Mouse (Mus musculus) kidney, embryonic 14.5 days (tissue): ENCODE data around the gene Chst12. TPM values are rescaled to one million over a fixed set of nuclear protein-coding genes. Genes with fewer than 3 reads are reported as not detected.

Experiments
- ATAC-seq: fragments of 200-750 bp; cut with Nextera tagmentation; 2 replicates; pipeline ENCODE4 v1.8.0; 2017; ENCODE audit warnings: moderate number of reproducible peaks, mild to moderate bottlenecking, moderate TSS enrichment, moderate library complexity; ENCODE audit not compliant: low FRiP score, low TSS enrichment
- H3K27ac ChIP-seq: fragments of 300-500 bp; sonication (generic); 2 replicates; pipeline ENCODE4 v1.5.1; 2014; ENCODE audit warnings: low read depth, mild to moderate bottlenecking, low read length, moderate library complexity, mixed read lengths
- H3K27me3 ChIP-seq: fragments of 300-500 bp; sonication (generic); 2 replicates; pipeline ENCODE4 v1.6.1; 2014; ENCODE audit warnings: mild to moderate bottlenecking, low read length; ENCODE audit not compliant: control insufficient read depth, insufficient read depth
- H3K36me3 ChIP-seq: fragments of 300-500 bp; sonication (generic); 2 replicates; pipeline ENCODE4 v1.6.1; 2014; ENCODE audit warnings: low read length, mixed read lengths; ENCODE audit not compliant: control insufficient read depth, insufficient read depth
- H3K4me1 ChIP-seq: fragments of 300-500 bp; sonication (generic); 2 replicates; pipeline ENCODE4 v1.6.1; 2014; ENCODE audit warnings: low read length, mixed read lengths; ENCODE audit not compliant: control insufficient read depth, insufficient read depth
- H3K4me2 ChIP-seq: fragments of 300-500 bp; sonication (generic); replicated peaks from 2 replicates; pipeline ENCODE4 v1.6.1; 2014; ENCODE audit warnings: low read depth, mild to moderate bottlenecking, low read length
- H3K4me3 ChIP-seq: fragments of 300-500 bp; sonication (generic); 2 replicates; pipeline ENCODE4 v1.5.1; 2014; ENCODE audit warnings: mild to moderate bottlenecking, low read length
- H3K9ac ChIP-seq: fragments of 300-500 bp; sonication (generic); 2 replicates; pipeline ENCODE4 v1.6.1; 2014; ENCODE audit warnings: low read depth, mild to moderate bottlenecking, low read length, moderate library complexity
- H3K9me3 ChIP-seq: fragments of 300-500 bp; sonication (generic); 2 replicates; pipeline ENCODE4 v1.6.1; 2016; ENCODE audit warnings: low read length; ENCODE audit not compliant: control insufficient read depth
- WGBS: fragments of 180-500 bp; shearing (Covaris S2); extraction: QIAGEN DNeasy Blood & Tissue Kit; methylation state at CpG from one replicate; pipeline ENCODE4 v1.1.7; 2014; 5-methylcytosine and 5-hydroxymethylcytosine counted together
- polyA plus RNA-seq: library from polyadenylated mRNA; unstranded; fragments of >200 nt; fragmentation: Nextera tagmentation; extraction: Ambion mirVana; gene quantifications from 2 replicates; pipeline ENCODE4 v1.2.1, GENCODE M21; 2014

Gene Chst12
- polyA plus RNA-seq, 1 experiment from 2014 or later, result 17.5 TPM

DNA sequence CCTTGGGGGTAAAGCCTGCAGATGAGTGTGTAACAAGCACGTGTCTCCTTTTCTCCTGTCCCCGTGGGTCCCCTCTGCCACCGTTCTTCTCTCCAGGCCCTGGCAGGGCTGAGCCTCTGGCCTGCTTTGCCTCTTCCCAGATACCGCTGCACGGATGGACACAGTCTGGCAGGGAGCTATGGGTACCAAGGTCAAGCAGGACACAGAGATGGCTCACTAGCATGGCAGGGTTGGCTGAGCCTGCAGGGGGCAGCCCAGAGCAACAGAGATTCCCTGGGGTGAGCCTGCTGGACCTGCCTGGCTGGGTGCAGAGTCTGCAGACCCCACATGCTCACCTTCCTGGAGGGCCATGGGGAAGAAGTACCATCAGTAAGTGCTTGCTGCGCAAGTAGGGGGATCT, 60.5 kb downstream of the Chst12 start:
- H3K4me2 ChIP-seq, result peak overlapping the region; percentile 3; the same call in 1 of the 2 replicates
- H3K4me1 ChIP-seq, result peaks cover 33% of the 10 kb centered on the region
- peak overlapping the region; percentile 34; the same call in 1 of the 2 replicates for H3K9ac ChIP-seq
- peak overlapping the region; percentile 17; the same call in 1 of the 2 replicates for H3K27ac ChIP-seq
- ATAC-seq, result peak; percentile 45; the same call in 1 of the 2 replicates
- no peaks in the 10 kb centered on the region for H3K27me3 ChIP-seq
- H3K9me3 ChIP-seq, result no peaks in the 10 kb centered on the region
- H3K4me3 ChIP-seq, result no peak overlapping the region
- no peaks in the 10 kb centered on the region for H3K36me3 ChIP-seq
- 72% methylated on average over 6 of the region's 6 CpGs for WGBS

DNA sequence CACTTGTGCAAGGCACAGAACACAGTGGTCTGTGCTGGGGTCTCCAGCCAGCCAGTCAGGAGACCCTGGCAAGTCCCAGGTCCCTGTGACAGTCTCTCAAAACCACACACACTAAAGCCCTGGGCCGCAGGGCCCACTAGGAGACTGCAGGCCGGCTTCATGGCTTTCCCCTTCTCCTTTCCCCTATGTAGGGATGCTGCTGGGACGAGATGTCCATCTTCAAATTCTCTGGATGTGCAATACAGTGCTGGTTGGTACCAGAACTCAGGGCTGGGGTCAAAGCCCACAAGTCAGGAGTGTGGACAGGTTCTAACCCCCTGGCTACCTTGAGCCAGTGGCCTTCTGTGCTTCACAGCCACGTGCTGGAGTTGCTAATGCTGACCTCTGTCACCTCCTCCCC, 60.9 kb downstream of the Chst12 start:
- ATAC-seq, result no peak
- H3K9ac ChIP-seq, result no peak overlapping the region
- WGBS, result 69% methylated on average over 4 of the region's 4 CpGs
- no peaks in the 10 kb centered on the region for H3K27me3 ChIP-seq
- H3K4me2 ChIP-seq, result no peak overlapping the region
- H3K4me3 ChIP-seq, result no peak overlapping the region
- H3K27ac ChIP-seq, result peak overlapping the region; percentile 17; the same call in 1 of the 2 replicates
- peaks cover 33% of the 10 kb centered on the region for H3K4me1 ChIP-seq
- no peaks in the 10 kb centered on the region for H3K36me3 ChIP-seq
- H3K9me3 ChIP-seq, result no peaks in the 10 kb centered on the region

DNA sequence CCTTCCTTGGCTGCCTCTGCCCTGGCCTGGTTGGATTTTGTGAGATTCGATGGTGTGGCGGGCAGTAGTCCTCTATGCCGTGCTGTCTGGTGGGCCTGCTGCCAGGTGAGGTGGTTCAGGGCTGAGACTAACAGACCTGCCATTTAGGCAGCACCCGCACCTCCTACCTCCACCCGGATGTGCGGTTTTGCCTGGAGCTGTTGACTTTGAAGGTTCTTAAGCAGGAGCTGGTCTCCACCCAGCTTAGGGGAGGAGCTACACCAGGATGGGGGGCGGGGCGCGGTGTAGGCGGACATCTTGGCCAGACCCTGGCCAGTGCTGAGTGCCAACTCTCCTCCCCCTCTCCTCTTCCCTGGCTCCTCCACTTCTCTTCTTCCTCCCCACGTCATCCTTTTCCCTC, 62.0 kb downstream of the Chst12 start:
- H3K4me2 ChIP-seq, result no peak overlapping the region
- H3K4me1 ChIP-seq, result peaks cover 33% of the 10 kb centered on the region
- H3K9ac ChIP-seq, result no peak overlapping the region
- peak; percentile 11; the same call in 1 of the 2 replicates for ATAC-seq
- H3K27ac ChIP-seq, result 0 out of 2 replicates have a peak overlapping the region, but pooled peaks have one; percentile 4
- no peaks in the 10 kb centered on the region for H3K9me3 ChIP-seq
- H3K27me3 ChIP-seq, result no peaks in the 10 kb centered on the region
- H3K36me3 ChIP-seq, result no peaks in the 10 kb centered on the region
- 49% methylated on average over 11 of the region's 11 CpGs for WGBS
- H3K4me3 ChIP-seq, result no peak overlapping the region

DNA sequence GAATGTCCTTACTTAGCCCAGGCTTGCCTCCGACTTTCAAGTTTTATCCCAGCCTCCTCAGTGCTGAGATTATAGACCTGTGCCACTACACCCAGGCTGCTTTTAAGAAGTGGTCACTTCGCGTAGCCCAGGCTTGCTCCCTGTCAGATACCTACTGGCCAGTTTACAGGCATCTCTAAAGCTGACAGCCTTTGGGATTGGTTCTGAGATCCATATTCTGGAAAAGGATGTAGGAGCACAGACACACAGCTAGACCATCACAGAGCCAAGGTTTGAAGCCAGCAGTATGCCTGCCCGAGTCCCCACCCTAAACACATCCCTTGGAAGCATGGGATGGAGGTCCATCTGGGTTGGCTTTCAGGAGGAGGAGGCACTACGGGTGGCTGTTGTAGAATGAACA, 62.4 kb downstream of the Chst12 start:
- Histone ChIP-seq H3K4me2 (no peak overlapping the region), H3K9ac (no peak overlapping the region), H3K27ac (no peak overlapping the region), H3K36me3 (no peaks in the 10 kb centered on the region), H3K9me3 (no peaks in the 10 kb centered on the region), H3K4me1 (peaks cover 33% of the 10 kb centered on the region), H3K27me3 (no peaks in the 10 kb centered on the region), H3K4me3 (no peak overlapping the region)
- ATAC-seq, result no peak
- WGBS, result 91% methylated on average over 5 of the region's 5 CpGs

DNA sequence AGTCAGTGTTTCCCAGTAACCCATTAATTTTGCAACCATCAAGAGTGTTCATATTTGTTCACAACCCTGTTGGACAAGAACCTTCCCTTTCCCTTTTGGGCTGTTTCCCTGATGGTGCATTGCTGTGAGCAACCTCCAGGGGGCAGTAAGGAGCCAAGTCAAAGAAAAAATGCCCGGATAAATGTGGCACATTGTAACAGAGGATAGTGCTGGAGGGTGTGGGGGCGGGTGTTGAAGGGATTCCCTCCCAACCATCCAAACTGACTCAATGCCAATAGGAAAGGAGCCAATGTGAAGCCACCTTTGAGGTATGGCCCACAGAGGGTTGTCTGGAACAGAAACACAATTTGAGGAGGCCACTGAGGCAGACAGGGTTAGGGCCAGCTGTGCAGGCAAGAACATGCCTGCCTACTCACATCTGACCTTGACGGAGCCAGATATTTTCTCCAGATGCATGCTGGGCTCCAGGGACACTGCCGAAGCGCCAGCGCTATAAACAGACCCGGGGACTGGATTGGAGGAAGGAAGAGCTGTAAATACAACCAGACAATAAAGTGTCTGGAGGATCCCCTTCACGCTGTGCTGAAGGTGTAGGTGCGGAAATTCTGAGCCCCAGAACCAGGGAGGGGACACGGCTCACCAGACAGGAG, 63.1 kb downstream of the Chst12 start:
- peaks cover 33% of the 10 kb centered on the region for H3K4me1 ChIP-seq
- no peaks in the 10 kb centered on the region for H3K27me3 ChIP-seq
- no peaks in the 10 kb centered on the region for H3K36me3 ChIP-seq
- H3K27ac ChIP-seq, result no peak overlapping the region
- ATAC-seq, result no peak; the same call in 1 of the 2 replicates
- no peak overlapping the region for H3K4me3 ChIP-seq
- peak overlapping the region; percentile 17; the same call in 1 of the 2 replicates for H3K4me2 ChIP-seq
- no peak overlapping the region for H3K9ac ChIP-seq
- 20% methylated on average over 10 of the region's 10 CpGs for WGBS
- H3K9me3 ChIP-seq, result no peaks in the 10 kb centered on the region

DNA sequence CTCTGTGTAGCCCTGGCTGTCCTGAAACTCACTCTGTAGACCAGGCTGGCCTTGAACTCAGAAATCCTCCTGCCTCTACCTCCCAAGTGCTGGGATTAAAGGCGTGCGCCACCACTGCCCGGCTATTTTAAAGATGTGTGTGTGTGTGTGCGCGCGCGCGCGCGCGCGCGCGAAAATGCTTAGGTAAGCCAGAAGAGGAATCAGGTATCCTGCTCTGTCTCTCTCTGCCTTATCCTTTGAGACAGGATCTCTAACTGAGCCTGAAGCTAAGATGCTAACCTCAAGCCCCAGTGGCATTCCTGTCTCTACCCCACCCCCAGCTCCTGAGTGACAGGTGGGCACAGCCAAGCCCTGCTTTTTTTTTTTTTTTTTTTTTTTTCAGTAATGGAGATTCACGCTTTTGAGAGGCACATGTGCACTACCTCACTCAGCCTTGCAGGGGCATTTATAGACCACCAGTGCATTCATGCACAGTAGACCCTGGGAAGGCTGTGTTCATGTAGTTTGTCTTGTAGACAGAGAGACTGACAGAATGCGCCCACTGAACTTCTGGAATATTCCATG, 63.8 kb downstream of the Chst12 start:
- no peak overlapping the region for H3K4me3 ChIP-seq
- peaks cover 33% of the 10 kb centered on the region for H3K4me1 ChIP-seq
- H3K9me3 ChIP-seq, result no peaks in the 10 kb centered on the region
- H3K36me3 ChIP-seq, result no peaks in the 10 kb centered on the region
- H3K4me2 ChIP-seq, result no peak overlapping the region
- no peak overlapping the region for H3K27ac ChIP-seq
- no peak for ATAC-seq
- no peak overlapping the region for H3K9ac ChIP-seq
- 80% methylated on average over 16 of the region's 16 CpGs for WGBS
- no peaks in the 10 kb centered on the region for H3K27me3 ChIP-seq

DNA sequence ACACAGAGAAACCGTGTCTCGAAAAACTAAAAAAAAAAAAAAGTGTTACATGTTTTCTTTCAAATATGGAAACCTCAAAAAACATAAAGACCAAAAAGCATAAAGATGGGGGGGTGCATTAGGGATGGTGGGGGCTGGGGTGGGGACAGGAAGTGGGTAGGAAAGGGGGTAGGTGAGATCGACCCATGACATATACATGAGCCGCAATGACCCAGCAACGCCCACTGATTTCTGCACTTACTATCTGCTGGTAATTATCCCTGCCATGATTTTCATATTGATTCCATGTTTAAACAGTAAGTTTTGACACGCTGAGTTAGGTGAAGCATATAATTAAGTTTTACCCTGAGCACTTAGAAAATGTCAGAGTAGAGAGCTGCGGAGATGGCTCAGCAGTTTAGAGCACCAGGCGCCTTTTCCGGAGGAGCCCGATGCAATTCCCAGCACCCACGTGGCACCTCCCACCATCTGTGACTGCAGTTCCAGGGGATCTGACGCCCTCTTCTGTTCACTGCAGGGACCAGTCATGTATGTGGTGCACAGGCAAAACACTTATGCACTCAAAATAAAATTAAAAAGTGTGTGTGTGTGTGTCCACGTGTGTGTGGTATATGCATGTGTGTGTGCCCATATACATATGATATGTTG, 65.0 kb downstream of the Chst12 start:
- H3K27ac ChIP-seq, result no peak overlapping the region
- H3K36me3 ChIP-seq, result no peaks in the 10 kb centered on the region
- no peak for ATAC-seq
- no peak overlapping the region for H3K4me3 ChIP-seq
- no peaks in the 10 kb centered on the region for H3K9me3 ChIP-seq
- H3K27me3 ChIP-seq, result no peaks in the 10 kb centered on the region
- 89% methylated on average over 13 of the region's 13 CpGs for WGBS
- H3K4me1 ChIP-seq, result peaks cover 26% of the 10 kb centered on the region
- no peak overlapping the region for H3K9ac ChIP-seq
- no peak overlapping the region for H3K4me2 ChIP-seq

DNA sequence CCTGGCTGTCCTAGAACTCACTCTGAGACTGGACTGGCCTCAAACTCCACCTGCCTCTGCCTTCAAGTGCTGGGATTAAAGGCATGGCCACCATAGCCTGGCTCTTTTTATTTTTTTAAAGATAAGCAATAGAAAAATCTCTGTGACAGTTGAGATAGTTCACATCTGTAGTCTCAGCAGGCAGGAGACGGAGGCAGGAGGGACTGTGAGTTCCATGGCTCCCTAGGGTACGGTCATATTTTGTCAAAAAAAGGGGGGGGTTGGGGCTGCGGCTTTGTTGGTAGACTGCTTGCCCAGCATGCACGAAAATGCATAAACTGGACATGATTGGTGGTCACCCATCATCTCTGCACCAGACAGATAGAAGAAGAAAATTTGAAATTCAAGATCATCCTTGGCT, 65.9 kb downstream of the Chst12 start:
- ATAC-seq, result no peak
- Histone ChIP-seq H3K27ac (no peak overlapping the region), H3K4me2 (no peak overlapping the region), H3K27me3 (no peaks in the 10 kb centered on the region), H3K4me1 (peaks cover 17% of the 10 kb centered on the region), H3K9me3 (no peaks in the 10 kb centered on the region), H3K4me3 (no peak overlapping the region), H3K9ac (no peak overlapping the region), H3K36me3 (no peaks in the 10 kb centered on the region)
- 52% methylated on average over 4 of the region's 4 CpGs for WGBS

DNA sequence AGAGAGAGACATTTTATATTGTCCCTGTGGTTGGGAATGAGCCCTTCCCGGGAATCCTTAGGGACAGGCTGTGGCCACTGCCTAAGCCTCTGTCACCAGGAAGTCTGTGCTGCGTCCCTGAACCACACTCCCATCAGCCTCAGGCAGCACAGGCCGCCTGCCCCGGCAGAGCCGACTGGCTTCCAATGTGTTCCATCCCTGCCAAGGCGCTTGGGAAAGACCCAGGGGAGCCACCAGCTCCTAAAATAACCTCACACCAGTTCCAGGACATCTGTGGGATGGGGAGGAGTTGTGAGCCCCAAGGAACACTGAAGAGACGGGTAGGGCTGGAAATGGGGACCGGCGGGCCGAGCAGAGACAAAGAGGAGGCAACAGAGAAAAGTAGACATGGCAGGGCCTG, 66.3 kb downstream of the Chst12 start:
- WGBS, result 68% methylated on average over 10 of the region's 10 CpGs
- Histone ChIP-seq H3K9ac (no peak overlapping the region), H3K36me3 (no peaks in the 10 kb centered on the region), H3K9me3 (no peaks in the 10 kb centered on the region), H3K4me2 (no peak overlapping the region), H3K27ac (no peak overlapping the region), H3K4me3 (no peak overlapping the region), H3K27me3 (no peaks in the 10 kb centered on the region), H3K4me1 (peaks cover 15% of the 10 kb centered on the region)
- no peak for ATAC-seq
